Mouse (Mus musculus): ENCODE results near the gene Trim47. TPM values are rescaled to one million over a fixed set of nuclear protein-coding genes. Genes with fewer than 3 reads are reported as not detected.

Gene Trim47
- total and polyA plus RNA-seq, 3 experiments, result 10.3 to 49.1 (median 17.9) TPM

DNA sequence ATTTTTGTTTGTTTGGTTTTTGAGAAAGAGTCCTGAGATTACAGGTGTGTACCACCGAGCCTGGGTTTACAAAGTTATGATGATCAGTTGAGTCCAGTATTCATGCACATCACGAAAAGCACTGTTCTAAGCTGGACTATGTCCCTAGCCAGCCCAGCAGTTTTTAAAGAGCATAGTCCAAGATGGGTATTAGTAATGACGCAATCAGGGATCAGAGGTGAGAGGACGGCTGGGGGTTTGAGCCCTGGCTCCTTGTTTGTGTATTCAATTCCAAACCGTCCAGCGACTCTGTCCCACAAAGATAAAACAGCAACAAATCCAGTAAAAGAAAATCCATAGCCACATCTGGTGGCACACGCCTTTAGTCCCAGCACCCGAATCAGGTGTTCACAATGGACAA is 38.8 kb downstream of the Trim47 start:
- DNase-seq, result no peak

DNA sequence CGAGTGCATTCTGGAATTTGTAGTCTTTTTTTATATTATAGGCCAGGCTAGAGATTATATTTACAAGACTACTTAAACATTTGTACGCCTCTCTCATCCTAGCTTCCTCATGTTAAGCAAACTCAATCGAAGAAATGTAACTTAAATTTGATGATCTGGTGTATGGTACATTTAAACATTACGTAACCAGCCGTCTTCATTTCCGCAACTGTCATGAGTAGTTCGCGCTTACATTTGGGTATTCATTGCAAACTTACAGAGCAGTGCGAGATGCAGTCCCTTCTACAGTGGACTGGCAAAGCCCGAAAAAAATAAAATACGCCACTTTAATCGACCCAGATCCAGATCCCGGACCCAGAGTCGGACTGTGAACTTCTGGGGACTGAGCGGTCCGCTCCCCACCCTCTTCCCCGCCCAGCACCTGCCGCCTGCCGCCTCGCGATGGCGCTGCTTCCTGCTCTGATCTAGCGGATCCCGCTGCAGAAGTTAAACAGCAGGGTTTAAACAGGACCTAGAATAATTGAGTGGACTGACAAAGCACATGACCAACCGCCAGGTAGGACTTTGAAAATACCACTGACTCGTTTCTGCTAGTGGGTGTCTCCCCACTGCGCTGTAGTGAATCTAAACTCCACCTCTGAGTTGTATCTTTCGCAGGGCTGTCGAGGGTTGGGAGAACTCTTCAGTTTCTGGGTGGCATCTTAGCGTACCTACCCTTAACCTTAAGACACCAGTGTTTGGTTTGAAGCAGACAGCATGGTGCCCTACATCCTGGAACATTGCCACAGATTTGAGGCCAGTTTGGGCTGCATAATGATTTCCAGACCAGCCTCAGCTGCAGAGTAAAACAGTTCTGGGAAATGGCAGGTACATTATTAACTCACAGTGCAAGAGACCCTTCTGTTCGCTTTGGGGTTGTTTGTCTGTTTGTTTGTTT is 39.5 kb downstream of the Trim47 start:
- peak; percentile 93 for DNase-seq

DNA sequence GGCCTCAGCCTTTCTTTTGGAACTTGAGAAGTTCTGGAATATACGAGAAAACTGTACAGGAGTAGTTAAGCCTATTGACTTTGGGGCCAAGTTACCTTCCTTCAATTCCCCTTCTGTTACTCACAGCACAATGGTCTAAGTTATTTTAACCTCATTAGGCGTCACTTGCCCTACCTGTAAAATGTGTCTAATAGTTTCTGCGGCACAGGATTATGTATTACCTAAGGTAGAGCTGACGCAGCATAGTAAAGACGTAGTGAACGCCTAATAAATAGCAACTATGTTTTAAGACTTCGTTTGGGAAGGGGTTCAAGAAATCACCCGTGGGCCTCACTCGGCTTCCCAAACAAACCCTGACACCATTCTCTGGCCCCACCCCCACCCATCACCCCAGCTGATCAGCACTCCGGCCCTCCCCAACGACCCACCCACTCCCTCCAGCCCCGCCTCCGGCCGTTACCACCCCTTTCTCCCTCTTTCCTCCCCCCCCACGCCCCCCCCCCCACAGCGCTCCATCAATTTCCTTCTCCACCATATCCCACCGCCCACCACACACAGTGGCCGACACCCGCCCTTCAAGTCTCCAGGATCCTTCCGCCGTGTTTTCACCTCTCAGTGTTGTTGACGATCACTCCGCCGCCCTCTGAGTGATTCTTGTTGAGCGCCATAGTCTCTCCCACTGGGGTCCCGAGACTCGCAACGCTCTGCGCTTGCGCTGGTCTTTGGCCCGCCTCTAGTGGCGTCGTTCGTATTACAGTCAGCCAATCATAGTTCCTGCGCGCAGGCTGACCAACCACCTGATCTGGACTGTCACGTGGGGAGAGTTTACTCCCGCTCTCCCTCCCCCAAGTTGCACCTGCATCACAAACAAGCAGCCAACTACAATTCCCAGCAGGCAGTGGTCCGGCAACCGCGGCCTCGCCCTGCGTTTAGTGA is 40.5 kb downstream of the Trim47 start, which contains the start of gene Wbp2:
Wbp2 (minus strand) TSS at position 738 of the 936 bp plus-strand sequence.
- DNase-seq, result peak; percentile 98

DNA sequence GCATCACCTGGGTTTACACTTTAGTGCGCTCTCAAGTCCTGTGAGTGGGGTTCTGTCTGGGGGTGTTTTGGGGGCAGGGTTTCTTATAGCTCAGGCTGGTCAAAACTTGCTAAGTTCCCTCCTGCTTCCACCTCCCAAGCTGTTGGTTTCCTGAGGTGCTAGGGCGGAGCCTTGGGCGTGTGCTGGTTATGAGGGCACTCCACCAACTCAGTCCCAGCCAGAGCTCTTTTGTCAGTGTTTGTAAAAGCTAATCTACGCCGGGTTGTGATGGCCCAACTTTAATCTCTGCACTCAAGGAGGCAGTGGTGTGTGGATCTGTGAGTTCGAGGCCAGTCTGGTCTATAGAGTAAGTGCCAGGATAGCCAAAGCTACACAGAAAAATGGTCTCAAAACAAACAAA is 42.8 kb downstream of the Trim47 start:
- DNase-seq, result no peak

DNA sequence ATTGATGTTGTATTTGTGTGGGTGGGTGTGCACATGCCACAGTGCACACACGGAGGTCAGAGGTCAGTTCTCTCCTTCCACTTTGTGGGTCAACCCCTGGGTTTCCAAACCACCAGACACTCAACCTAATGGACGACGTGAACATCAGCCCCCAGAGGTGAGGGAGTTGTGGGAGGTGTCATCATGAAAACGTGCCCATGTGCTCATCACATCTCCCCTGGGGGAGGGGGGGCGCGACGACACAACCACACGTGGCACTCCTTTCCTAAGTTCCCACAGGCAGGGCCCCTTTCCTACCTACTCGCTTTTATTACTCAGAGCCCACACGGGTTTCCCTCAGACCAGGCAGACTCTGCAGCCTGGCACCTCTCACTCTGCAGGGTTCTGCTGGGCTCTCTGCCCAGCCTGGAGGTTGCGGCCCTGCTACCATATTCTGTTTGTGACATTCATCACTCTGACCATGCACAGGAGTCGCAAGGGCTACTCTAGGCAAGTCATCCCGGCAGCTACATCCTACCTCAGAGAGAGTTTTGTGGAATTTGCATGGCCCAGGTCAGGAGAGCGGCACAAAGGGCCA is 43.8 kb downstream of the Trim47 start:
- DNase-seq, result no peak

DNA sequence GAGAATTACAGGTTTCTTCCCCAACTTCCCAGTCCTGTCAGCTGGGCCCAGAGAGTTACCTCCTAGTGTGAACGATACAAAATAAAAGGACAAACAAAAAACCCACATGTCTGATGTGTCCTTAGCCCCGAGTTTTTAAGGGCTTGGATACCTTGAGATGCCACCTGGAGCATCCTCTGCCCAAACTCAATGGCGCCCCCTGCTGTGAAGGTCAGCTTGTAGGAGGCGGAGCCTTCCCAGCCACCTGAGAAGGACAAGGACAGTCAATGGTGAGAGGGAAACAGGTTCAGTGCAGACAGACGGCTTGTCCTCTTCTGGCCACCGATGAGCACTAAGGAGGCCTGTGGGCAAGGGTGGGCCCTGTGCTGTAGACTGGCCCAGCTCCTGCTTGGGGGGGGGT is 45.9 kb downstream of the Trim47 start:
- peak; percentile 45 for DNase-seq

DNA sequence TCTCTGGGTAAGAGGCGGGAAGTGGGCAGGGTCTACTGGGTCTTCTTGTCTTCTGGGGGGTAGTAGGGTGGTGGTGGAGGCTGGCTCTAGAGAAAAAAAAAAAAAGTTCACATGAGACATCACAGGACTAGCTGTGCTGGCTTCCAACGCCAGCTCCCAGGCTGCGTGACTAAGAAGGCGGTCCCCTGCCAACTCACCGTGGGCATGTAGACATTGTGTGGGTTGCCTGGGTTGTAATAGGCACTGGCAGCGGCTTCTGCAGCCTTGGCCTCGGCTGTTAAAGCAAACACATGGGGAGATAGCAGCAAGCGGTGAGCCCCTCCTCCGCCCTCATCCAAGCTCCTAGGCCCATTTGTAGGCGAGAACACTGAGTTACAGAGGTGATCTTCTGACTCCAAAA is 47.5 kb downstream of the Trim47 start:
- peak; percentile 83 for DNase-seq

DNA sequence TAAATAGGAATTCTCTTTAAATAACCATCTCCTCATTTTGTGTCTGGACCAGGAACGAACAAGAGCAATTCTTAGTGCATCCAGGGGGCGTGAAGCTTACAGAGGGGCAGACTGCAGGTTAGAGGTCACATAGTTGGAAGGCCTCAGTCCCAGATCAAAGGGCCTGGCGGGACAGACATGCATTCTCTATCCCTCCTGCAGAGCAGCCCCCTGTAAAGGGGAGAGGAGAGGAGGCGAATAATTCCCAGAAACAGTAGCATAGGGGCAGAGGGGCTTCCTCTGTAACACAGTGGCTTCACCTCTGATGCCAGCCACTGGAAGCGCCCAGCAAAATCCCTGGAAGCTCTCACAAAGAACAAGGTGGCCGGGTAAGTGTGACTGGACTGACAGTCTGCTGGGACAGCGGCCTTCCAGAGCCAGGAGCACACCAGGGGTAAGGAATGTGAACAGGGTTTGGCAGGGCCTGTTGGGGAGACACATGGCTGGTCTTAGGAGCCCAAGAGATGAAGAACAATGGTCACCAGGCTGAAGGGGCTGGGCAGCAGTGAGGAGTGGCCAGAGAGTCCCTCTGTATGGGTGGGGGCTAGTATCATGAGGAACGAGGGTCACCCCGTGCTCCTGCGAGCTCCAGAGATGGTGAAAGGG is 48.2 kb downstream of the Trim47 start:
- no peak for DNase-seq

DNA sequence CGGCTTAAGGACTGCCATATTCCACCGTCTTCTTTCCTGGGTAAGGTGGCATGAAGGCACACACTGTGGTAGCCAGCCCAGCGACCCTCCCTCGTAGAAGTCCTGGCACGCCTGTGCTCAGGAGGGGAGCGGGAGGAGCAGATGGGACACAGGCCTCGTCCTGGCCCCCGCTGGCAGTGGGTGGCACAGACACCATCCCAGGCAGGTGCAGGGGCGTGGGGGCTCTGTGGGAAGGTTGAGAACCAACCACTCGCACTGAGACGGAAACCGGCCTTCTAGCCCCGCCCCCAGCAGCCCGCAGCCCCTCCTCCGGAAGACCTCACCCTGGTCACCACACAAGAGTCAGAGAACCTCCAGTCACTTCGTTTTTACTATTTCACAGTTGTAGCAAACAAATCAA is 48.8 kb downstream of the Trim47 start:
- peak; percentile 37 for DNase-seq

DNA sequence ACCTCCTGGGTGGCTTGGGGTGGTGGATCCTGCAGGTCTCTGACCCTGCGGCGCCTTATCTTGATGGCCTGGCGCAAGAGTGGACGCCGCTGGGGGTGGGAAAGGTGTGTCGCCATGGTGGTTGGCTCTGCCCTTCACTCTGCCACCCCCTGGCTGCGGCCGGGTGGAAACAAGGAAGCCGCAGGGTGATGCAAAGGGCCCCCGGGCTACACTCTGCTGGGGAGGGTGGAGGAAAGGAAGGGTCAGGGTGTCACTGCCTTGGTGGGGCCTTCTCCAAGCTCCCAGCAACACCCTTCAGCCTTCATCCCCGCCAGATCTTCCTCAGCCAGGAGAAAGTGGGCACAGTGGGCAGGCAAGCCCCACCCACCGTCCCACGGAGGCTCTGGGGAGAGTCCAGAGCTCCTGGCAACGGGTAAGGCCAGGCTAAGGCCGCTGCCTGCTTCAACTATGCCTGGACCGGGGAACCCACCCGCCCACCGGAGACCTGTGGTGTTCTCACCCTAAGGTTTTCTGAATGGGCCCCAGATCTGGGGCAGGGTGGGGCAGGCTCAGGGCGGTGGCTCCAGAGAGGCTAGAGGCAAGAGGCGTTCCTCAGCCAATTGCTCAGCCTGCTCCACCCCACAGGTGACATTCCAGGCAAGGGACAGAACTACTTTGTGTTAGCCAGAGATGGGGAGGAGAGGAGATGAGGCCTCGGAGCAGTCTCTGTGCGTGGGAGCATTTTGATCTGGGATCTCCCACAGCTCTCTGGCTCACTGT is 49.4 kb downstream of the Trim47 start, which contains the start of gene Unc13d:
Unc13d (minus strand) TSS at position 516 of the 759 bp plus-strand sequence.
- DNase-seq, result peak; percentile 21

DNA sequence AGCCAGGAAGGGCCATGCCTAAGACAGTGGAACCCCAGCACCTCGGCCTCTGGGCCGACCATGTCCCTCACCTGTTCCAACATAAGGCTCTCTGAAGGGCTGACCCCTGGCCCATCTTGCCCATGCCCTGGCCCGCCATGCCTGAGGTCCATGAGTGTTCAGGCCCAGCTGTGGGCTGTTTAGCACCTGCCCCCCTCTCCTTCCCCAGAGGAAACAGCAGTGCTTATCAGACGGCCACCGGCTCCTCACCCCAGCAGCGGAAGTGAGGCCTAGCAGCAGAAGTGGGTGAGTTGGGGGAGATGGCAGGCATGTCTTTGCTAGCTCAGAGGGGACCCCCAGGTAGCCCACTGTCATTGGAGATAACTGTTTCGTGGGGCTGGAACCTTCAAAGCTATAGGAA is 50.2 kb downstream of the Trim47 start:
- no peak for DNase-seq

DNA sequence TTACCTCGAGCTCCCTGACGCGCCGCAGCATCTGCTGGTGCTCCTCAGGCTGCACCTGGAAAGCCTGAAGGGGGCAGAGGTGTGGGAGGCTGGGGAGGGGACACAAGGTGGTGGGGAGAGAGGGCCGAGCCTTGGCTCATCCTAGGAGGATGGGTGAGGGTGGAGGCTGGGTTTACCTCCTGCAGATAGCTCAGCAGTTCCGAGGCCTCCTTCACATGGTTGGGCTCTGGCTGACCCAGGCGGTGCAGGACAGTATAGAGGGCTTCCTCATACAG is 50.8 kb downstream of the Trim47 start:
- DNase-seq, result no peak

DNA sequence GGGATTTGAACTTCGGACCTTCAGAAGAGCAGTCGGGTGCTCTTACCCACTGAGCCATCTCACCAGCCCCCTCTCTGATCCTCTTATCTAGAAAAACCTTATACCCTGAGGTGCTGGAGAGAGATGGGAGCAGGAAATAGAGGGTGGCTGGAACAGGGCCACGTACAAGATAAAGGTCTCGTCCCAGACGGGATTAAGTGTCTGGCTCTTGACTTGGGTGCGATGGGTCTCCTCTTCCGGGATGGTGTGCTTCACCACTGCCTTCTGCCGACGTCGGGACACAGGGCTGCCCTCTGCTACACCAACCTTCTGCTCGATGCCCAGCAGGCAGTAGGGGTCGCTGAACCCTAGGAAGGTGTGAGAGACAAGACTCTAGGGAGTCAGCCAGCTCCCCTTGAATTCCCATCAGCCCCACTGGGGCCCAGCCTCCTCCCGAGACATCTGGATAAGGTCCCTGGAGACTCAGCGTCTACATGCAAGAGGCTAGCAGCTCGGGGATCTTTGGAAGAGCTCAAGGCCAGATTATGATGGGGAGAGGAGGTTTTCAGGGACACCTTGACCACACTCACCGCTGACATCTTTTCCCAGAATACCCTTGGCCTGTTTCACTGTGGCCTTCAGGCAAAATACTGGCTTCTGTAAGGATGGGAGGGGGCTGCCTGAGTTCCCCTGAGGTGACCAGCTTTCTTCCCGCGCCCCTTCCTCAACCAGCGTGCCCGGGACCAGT is 51.3 kb downstream of the Trim47 start:
- peak; percentile 53 for DNase-seq

DNA sequence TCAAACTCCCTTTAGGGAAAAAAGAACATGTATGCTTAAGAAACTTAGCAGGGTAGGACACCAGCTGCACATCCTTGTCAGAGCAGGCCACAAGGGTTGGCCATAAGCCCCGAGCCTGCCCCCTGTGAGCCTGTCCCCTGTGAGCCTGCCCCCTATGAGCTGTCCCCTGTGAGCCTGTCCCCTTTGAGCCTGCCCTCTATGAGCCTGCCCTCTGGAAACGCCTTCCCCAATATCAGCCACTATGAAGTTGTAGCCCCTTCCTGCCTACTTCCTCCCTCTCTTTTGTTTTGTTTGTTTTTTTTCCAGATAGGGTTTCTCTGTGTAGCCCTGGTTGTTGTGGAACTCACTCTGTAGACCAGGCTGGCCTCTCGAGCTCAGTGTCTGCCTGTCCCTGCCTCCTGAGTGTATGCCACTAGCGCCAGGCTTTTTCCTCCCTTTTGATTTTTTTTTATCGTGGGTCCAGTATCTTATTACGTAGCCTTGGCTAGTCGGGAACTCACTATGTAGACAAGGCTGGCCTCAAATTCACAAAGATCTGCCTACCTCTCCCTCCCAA is 52.5 kb downstream of the Trim47 start:
- no peak for DNase-seq

DNA sequence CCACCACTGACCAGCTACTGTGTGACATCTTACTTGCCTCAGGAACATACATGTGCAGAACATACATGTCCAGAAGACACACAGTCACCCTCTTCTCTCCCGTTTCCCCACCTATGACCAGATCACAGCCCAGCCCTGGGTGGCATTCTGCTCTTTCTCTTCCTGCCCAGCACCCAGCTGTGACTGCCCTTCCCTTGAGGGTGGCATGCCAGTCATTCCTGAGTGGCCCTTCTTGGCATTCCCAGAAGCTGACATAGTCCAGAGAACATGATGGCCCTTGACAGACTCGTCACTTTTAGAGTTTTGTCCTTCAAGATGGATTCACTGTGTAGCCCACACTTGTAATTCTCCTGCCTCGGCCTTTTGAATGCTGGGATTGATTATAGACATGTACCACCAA is 54.4 kb downstream of the Trim47 start:
- no peak for DNase-seq

DNA sequence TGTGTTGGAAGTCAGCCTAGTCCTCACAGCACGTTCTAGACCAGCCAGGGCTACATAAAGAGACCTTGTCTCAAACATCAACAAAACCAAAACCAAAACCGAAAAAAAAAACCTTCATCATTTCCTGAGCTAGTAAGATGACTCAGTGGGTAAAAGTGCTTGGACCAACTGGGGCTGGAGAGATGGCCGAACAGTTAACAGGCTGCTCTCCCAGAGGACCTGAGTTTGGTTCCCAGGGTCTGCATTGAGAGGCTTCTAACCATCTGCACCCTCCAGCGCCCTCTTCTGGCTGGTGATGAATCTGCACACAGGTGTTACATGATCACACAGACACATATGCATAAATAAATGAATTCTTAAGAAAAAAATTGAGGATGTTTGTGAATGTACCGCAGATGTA is 55.5 kb downstream of the Trim47 start:
- no peak for DNase-seq

DNA sequence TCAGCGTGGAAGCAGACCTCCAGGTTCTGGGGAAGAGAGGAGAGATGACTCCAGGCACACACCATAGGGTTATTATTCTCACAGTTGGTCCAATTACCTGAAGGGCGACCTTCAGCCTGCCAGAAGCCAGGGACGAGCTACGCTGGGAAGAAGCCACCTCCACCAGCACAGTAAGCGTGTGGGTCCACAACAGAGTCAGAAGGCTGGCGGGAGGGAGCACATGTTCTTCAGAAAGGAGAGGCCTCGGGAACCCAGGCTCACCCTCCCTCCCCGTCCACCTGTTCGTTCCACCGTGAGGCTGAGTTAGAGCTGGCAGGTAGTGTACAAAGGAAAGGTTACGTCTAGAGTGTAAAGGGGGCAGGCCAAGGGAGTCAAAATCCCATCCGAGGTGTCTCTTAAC is 61.7 kb downstream of the Trim47 start:
- no peak for DNase-seq

DNA sequence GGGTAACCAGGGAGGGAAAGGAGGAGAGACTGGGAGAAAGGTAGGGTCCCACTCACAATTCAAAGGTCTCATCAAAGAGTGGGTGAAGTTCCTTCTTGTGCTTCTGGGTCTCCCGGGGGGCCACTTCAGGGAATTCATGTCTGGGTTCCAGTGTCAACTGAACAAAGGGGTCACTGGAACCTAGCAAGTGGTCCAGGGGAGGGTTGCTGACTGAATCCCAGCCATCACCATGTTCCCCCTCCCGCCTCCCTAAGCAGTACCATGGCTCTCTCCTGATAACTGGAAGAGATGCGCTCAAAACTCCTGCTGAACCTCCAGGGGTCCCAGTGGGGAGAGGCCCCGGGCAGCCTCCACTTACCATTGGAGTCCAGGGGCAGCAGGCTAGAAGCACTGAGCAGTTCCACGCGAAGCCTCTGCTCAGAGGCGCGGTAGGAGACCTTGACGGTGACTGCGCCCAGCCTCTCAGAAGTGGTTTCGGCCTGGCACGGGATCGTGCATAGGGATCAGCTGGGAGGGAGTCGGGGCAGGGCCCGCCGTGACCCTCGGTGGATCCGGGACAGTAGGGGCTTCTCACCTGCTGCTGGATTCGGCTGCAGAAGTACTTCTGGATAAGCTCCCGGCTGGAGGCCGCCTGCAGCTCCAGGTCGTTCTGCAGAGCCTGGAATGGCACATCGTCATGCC is 62.7 kb downstream of the Trim47 start:
- peak; percentile 44 for DNase-seq

DNA sequence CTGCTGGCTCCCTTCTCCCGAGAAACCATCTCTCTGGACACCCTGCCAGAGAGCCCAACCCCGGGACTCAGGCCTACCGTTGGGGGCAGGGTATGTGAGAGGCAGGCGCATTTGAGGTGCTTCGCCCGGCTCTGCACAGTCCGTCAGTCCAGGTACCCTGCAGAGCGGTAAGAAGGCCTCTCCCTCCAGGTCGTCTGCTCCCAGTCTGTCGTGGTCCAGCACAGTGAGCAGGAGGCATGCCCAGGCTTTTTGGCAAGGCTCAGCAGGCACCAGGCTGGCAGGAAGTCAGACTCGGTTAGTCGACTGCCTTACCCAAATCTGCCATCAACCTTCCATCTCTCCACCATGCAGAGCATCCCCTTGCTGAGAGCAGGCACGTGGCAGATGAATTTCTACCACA is 63.4 kb downstream of the Trim47 start:
- DNase-seq, result no peak

DNA sequence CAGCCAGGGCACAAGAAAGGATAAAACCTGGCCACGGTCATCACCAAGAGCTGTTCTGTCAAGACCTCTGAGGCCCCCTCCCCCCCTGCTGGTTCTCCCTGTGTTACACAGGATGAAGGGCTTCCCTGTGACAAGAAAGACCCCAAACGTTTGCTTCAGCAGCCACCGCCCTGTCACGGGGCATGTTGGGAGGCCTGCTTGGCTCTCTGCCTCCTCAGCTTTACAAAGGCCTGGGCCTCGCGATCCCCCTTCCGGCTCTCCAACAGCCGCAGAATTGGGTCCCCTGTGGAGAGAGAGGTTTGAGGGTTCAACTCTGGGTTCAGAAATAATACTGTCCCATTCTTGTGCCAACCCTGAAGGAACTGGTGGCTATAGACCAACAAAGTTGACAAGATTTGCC is 64.5 kb downstream of the Trim47 start:
- DNase-seq, result no peak
